Comparison of ENCODE assay signal across 17 mouse cellular contexts in the genomic region with DNA sequence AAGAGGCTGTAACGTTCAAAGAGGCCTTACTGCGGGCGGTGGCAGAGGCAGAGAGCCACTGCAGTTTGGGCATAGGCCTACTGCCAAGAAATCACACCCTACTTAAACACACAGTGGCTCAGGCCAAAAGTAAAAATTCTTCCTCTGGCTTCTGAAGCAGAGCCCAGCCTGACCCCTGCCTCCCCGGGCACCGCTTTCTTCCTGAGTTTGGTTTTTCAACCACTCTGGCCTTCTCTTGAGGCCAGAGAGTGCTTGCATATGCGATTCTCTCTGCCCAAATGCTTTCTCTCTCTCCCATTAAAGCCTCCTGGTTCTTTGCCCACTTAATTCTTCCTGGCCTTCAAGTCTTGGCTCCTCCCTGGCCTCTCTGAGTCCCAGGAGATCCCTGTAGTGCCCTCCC. TPM values are rescaled to one million over a fixed set of nuclear protein-coding genes. Genes with fewer than 3 reads are reported as not detected.
"Had no signal": no experiment of that assay in that cellular context is flagged by ENCODE, and none has a peak within 500 bp of the region (broad histone marks: within the 10 kb centered on the region; RNA-seq: fewer than 3 reads in every experiment).

No protein-coding gene starts in this region.

- H3K27me3 ChIP-seq: intestine, embryonic 15.5 days; limb, embryonic 13.5 days; midbrain, embryonic 15.5 days; neural tube, embryonic 13.5 days had no signal

- H3K4me3 ChIP-seq: intestine, embryonic 15.5 days; layer of hippocampus, adult 2 months; limb, embryonic 13.5 days; megakaryocyte, embryonic 14.5 days; midbrain, embryonic 15.5 days; neural tube, embryonic 13.5 days had no signal

- H3K4me2 ChIP-seq: intestine, embryonic 15.5 days; limb, embryonic 13.5 days; midbrain, embryonic 11.5 days; midbrain, embryonic 15.5 days; neural tube, embryonic 13.5 days had no signal

- ATAC-seq: intestine, embryonic 15.5 days; midbrain, embryonic 15.5 days had no signal

- H3K4me1 ChIP-seq: intestine, embryonic 15.5 days; limb, embryonic 13.5 days; midbrain, embryonic 15.5 days; neural tube, embryonic 13.5 days had no signal

- H3K27ac ChIP-seq: intestine, embryonic 15.5 days; layer of hippocampus, adult 2 months; limb, embryonic 13.5 days; liver, embryonic 14.5 days; macrophage; midbrain, embryonic 15.5 days; neural tube, embryonic 13.5 days had no signal

- H3K9me3 ChIP-seq: intestine, embryonic 15.5 days; limb, embryonic 13.5 days; midbrain, embryonic 15.5 days; neural tube, embryonic 13.5 days had no signal

- H3K36me3 ChIP-seq: intestine, embryonic 15.5 days; limb, embryonic 13.5 days; midbrain, embryonic 15.5 days; neural tube, embryonic 13.5 days had no signal

- H3K9ac ChIP-seq: intestine, embryonic 15.5 days; limb, embryonic 13.5 days; liver, embryonic 14.5 days; midbrain, embryonic 15.5 days; neural tube, embryonic 13.5 days had no signal

- DNase-seq: kidney, adult 18-20 months; kidney, postnatal 10 days; kidney, postnatal 4 days; right cerebral cortex, adult 18-20 months; right cerebral cortex, postnatal 25 days; thymus, postnatal 36 days had no signal

RNA-seq across cellular contexts. Expression of a gene that starts 39.5 kb away (rescaled TPM):
- total RNA-seq: monocyte, adult 5-6 weeks had no signal
- polyA plus RNA-seq: liver, embryonic 14.5 days; macrophage; thymus, postnatal 0 days had no signal
